Mouse (Mus musculus) myocyte (in vitro differentiated cells): Measurements from ENCODE around the gene Inf2. TPM values are rescaled to one million over a fixed set of nuclear protein-coding genes. Genes with fewer than 3 reads are reported as not detected.

Experiments
- H3K27me3 ChIP-seq: one replicate; pipeline ENCODE4 v1.6.1; 2011; ENCODE audit not compliant: control insufficient read depth, insufficient read depth, insufficient read length
- H3K36me3 ChIP-seq: one replicate; pipeline ENCODE4 v1.6.1; 2011; ENCODE audit not compliant: control insufficient read depth, insufficient read depth
- H3K4me2 ChIP-seq: one replicate; pipeline ENCODE4 v1.6.1; 2011; ENCODE audit warnings: low read depth, control low read depth
- H3K4me3 ChIP-seq: one replicate; pipeline ENCODE4 v1.5.1; 2011; ENCODE audit warnings: mild to moderate bottlenecking, control low read depth, moderate library complexity
- H3K79me2 ChIP-seq: one replicate; pipeline ENCODE4 v1.6.1; 2011; ENCODE audit not compliant: control insufficient read depth, insufficient read depth
- H3ac ChIP-seq: one replicate; pipeline ENCODE4 v1.6.1; 2011; ENCODE audit not compliant: control insufficient read depth, insufficient read length
- CEBPB ChIP-seq: IDR thresholded peaks from 2 replicates; pipeline ENCODE4 v1.6.1; 2011; ENCODE audit warnings: mild to moderate bottlenecking, moderate library complexity; ENCODE audit not compliant: poor library complexity, insufficient read depth, severe bottlenecking
- E2F4 ChIP-seq: IDR thresholded peaks from one replicate; pipeline ENCODE4 v1.6.1; 2011; ENCODE audit warnings: mild to moderate bottlenecking, control low read depth, moderate library complexity; ENCODE audit not compliant: insufficient read depth
- MAX ChIP-seq: IDR thresholded peaks from one replicate; pipeline ENCODE4 v1.6.1; 2011; ENCODE audit warnings: low read depth, mild to moderate bottlenecking, control low read depth
- MYOD1 ChIP-seq, 3 experiments: IDR thresholded peaks; one replicate each; pipeline ENCODE4 v1.6.1; 2011; ENCODE audit warnings: control low read depth in 2 of 3, low read depth in 2 of 3, mild to moderate bottlenecking in 2 of 3, moderate library complexity in 1 of 3; ENCODE audit not compliant: insufficient read length in 2 of 3, control insufficient read depth in 1 of 3
- MYOG ChIP-seq, 3 experiments: IDR thresholded peaks; one replicate each; pipeline ENCODE4 v1.6.1; 2011; ENCODE audit warnings: control low read depth in 2 of 3, low read depth in 2 of 3, mild to moderate bottlenecking in 2 of 3; ENCODE audit not compliant: insufficient read length in 2 of 3, control insufficient read depth in 1 of 3, insufficient read depth in 1 of 3
- POLR2A ChIP-seq: IDR thresholded peaks from one replicate; pipeline ENCODE4 v1.6.1; 2011; ENCODE audit warnings: low read depth, mild to moderate bottlenecking, control low read depth, moderate library complexity; ENCODE audit not compliant: insufficient read length
- POLR2AphosphoS2 ChIP-seq: IDR thresholded peaks from one replicate; pipeline ENCODE4 v1.6.1; 2011; ENCODE audit warnings: low read depth, control low read depth; ENCODE audit not compliant: insufficient read length
- REST ChIP-seq: IDR thresholded peaks from one replicate; pipeline ENCODE4 v1.6.1; 2011; ENCODE audit warnings: mild to moderate bottlenecking, control low read depth, moderate library complexity; ENCODE audit not compliant: insufficient read depth, insufficient read length
- SRF ChIP-seq: IDR thresholded peaks from one replicate; pipeline ENCODE4 v1.6.1; 2011; ENCODE audit warnings: low read depth; ENCODE audit not compliant: control insufficient read depth, insufficient read length
- TCF12 ChIP-seq: IDR thresholded peaks from one replicate; pipeline ENCODE4 v1.6.1; 2011; ENCODE audit warnings: mild to moderate bottlenecking, control low read depth; ENCODE audit not compliant: poor library complexity, insufficient read depth, severe bottlenecking
- TCF3 ChIP-seq: IDR thresholded peaks from one replicate; pipeline ENCODE4 v1.6.1; 2011; ENCODE audit warnings: low read depth, control low read depth; ENCODE audit not compliant: insufficient read length
- USF1 ChIP-seq: IDR thresholded peaks from one replicate; pipeline ENCODE4 v1.6.1; 2011; ENCODE audit warnings: low read depth, mild to moderate bottlenecking, control low read depth, moderate library complexity
- polyA plus RNA-seq: library from polyadenylated mRNA; unstranded; fragments of >200 nt; fragmentation: generic; extraction: Trizol; gene quantifications from one replicate; pipeline ENCODE4 v1.2.1, GENCODE M21; 2012; ENCODE audit warnings: missing spikeins

The Inf2 gene
- polyA plus RNA-seq, 1 experiment, result 70.1 TPM

- H3K27me3 ChIP-seq, result no peaks in the 10 kb centered on the region
- H3K4me3 ChIP-seq, result peak overlapping the region; percentile 65
- H3K36me3 ChIP-seq, result no peaks in the 10 kb centered on the region
- H3ac ChIP-seq, result peak overlapping the region; percentile 94
- H3K79me2 ChIP-seq, result peaks cover 23% of the 10 kb centered on the region
- peak overlapping the region; percentile 95 for H3K4me2 ChIP-seq
- TF ChIP-seq POLR2AphosphoS2 (peak; percentile 85), POLR2A (peak; percentile 80), E2F4 (no peak)
Observed at GRCm38 (mm10) chr12:112644855-112645506, 56.4 kb downstream of the Inf2 start.

DNA sequence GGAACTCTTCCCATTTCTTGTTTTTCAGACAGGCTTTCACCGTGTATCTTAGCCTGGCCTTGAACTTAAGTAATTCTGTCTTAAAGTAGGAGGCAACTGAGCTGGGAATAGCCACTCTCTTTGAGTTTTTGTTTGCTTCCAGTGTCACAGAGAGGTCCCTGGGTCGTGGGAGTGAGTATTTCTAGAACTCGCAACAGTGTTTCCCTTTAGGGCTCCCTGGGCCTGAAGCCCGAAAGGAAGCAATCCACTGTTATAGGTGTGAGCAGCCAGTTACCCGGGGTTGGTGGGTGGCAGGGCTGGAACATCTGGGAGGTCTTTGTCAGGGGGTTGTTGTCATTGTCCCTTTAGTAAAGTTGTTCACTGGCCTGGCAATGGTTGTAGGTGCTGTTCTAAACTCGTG lies 57.6 kb downstream of the Inf2 start:
- Histone ChIP-seq H3K27me3 (no peaks in the 10 kb centered on the region), H3ac (no peak overlapping the region), H3K4me3 (peak overlapping the region; percentile 65), H3K4me2 (peak overlapping the region; percentile 95), H3K79me2 (peaks cover 23% of the 10 kb centered on the region), H3K36me3 (no peaks in the 10 kb centered on the region)
- TF ChIP-seq REST, result no peak
- TF ChIP-seq USF1, result no peak
- TF ChIP-seq MAX, result no peak
- TF ChIP-seq MYOD1 (IDR thresholded peaks at IDR 0.05; ENCODE audit: control insufficient read depth in 1 of 3, insufficient read length in 2 of 3, low read depth in 2 of 3), result no peak
- no peak for TF ChIP-seq POLR2A
- TF ChIP-seq TCF3, result no peak
- no peak for TF ChIP-seq SRF
- no peak for TF ChIP-seq TCF12
- TF ChIP-seq E2F4, result no peak
- TF ChIP-seq POLR2AphosphoS2, result no peak
- no peak for TF ChIP-seq CEBPB
- TF ChIP-seq MYOG (IDR thresholded peaks at IDR 0.05; ENCODE audit: control insufficient read depth in 1 of 3, insufficient read depth in 1 of 3, insufficient read length in 2 of 3, low read depth in 2 of 3), result no peak

DNA sequence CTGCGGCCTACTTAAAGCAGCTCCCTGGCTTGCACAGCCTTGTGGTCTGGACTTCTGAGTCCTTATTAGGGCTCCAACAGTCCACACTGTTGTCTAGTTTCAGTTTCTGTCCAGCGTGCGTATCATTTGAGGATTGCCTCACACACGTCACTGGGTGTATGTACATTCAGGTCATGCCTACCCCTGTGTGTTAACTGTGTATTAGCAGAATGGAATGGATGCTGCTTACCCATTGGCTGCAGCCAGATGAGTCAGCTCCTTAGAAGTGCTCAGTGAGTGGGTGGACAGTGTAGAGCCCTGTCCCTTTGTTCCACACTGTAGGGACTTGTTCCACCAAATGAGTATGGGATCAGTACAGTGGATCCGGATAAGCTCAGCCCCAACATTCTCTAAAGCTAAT lies 59.5 kb downstream of the Inf2 start:
- Histone ChIP-seq H3K79me2 (peaks cover 23% of the 10 kb centered on the region), H3K27me3 (no peaks in the 10 kb centered on the region), H3ac (no peak overlapping the region), H3K4me2 (no peak overlapping the region), H3K36me3 (peaks cover 6% of the 10 kb centered on the region), H3K4me3 (no peak overlapping the region)
- no peak for TF ChIP-seq MYOD1 (IDR thresholded peaks at IDR 0.05; ENCODE audit: control insufficient read depth in 1 of 3, insufficient read length in 2 of 3, low read depth in 2 of 3)
- no peak for TF ChIP-seq TCF3
- TF ChIP-seq REST, result no peak
- no peak for TF ChIP-seq MYOG (IDR thresholded peaks at IDR 0.05; ENCODE audit: control insufficient read depth in 1 of 3, insufficient read depth in 1 of 3, insufficient read length in 2 of 3, low read depth in 2 of 3)
- no peak for TF ChIP-seq SRF
- no peak for TF ChIP-seq POLR2AphosphoS2
- TF ChIP-seq E2F4, result no peak
- TF ChIP-seq USF1, result no peak

DNA sequence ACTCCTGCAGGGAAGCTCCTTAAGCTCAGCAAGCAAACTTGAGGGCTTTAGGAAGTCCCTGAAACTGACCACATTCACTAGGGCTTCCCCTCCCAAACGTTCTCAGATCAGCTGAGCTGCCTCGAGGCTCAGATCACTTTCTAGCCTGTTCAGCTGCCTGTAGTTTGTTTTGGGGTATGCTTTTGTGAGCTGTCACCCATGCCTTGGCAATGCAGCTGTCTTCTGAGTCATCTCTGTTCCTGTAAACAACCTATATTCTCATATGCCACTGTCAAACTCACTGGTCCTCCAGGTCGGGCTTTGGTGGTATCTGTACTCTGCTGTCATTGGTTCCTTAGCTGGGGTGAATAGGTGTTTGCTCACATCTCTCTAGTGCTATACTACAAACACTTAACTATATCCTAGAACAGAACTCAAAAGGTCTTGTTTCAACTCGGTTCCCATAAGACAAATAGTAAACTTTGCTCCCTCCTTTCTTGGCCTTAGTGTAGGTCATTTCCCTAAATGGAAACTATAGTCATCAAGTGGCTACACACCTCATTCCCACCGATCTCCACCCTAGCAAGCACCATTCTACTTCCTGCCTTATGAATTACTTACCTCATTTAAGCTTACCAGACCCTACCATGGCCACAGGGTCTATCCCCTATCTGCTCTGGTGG lies 63.3 kb downstream of the Inf2 start:
- Histone ChIP-seq H3K79me2 (peaks cover 5% of the 10 kb centered on the region), H3K4me2 (no peak overlapping the region), H3K27me3 (no peaks in the 10 kb centered on the region), H3K4me3 (no peak overlapping the region), H3K36me3 (peaks cover 11% of the 10 kb centered on the region), H3ac (no peak overlapping the region)
- TF ChIP-seq MAX, result no peak
- TF ChIP-seq POLR2A, result no peak
- peak in 2 of 3 experiments; percentile 50 to 76 for TF ChIP-seq MYOD1 (IDR thresholded peaks at IDR 0.05; ENCODE audit: control insufficient read depth in 1 of 3, insufficient read length in 2 of 3, low read depth in 2 of 3)
- no peak for TF ChIP-seq SRF
- TF ChIP-seq TCF3, result no peak
- TF ChIP-seq USF1, result no peak
- peak in 2 of 3 experiments; percentile 47 to 83 for TF ChIP-seq MYOG (IDR thresholded peaks at IDR 0.05; ENCODE audit: control insufficient read depth in 1 of 3, insufficient read depth in 1 of 3, insufficient read length in 2 of 3, low read depth in 2 of 3)
- TF ChIP-seq POLR2AphosphoS2, result no peak
- TF ChIP-seq CEBPB, result no peak
- no peak for TF ChIP-seq E2F4
- TF ChIP-seq TCF12, result no peak

DNA sequence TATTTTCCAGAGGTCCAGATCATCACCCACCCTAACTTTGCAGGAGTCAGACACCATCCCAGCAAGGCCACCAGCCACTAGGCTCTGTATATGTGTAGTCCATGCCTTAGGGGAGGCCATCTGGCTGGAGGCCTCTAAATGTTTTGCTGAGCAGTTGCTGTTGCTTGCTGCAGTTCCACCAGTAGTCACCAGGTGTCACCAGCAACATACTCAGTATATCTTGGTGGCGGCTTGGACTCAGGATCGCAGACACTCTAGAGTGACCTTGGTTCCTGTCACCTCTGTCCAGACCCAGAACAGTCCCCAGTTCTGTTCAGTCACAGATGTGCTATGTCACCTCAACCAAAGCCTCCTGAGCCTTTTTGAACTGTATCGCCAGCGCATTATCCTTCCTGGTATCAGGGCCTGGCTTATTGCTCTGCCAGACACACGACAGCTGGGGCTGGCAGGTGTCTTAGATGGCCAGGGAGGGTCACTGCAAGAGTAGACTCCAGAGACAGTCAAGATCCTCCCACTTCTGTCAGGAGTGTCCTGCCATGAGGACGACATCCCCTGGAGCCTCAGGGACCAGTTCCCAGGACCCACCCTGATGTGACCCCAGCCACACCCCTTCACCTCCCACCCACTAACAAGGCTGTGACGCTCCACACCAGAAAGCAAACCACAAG lies 64.7 kb downstream of the Inf2 start:
- no peak overlapping the region for H3K4me3 ChIP-seq
- no peak overlapping the region for H3ac ChIP-seq
- peaks cover 5% of the 10 kb centered on the region for H3K79me2 ChIP-seq
- H3K4me2 ChIP-seq, result no peak overlapping the region
- TF ChIP-seq MYOG (IDR thresholded peaks at IDR 0.05; ENCODE audit: control insufficient read depth in 1 of 3, insufficient read depth in 1 of 3, insufficient read length in 2 of 3, low read depth in 2 of 3) (peak; percentile 16 to 86 (median 28)), POLR2AphosphoS2 (peak; percentile 61), TCF12 (no peak), MYOD1 (IDR thresholded peaks at IDR 0.05; ENCODE audit: control insufficient read depth in 1 of 3, insufficient read length in 2 of 3, low read depth in 2 of 3) (peak in 2 of 3 experiments; percentile 54 to 65), CEBPB (no peak), REST (no peak), POLR2A (peak; percentile 5)
- no peaks in the 10 kb centered on the region for H3K27me3 ChIP-seq
- peaks cover 11% of the 10 kb centered on the region for H3K36me3 ChIP-seq
